Mouse (Mus musculus): ENCODE measurements at regions not wholly inside any gene's neighbourhood (a gene's known extent, or its start where the extent isn't known, plus 50 kb on each side); places are given as distances from the start of the nearest gene placed in this dataset.

DNA sequence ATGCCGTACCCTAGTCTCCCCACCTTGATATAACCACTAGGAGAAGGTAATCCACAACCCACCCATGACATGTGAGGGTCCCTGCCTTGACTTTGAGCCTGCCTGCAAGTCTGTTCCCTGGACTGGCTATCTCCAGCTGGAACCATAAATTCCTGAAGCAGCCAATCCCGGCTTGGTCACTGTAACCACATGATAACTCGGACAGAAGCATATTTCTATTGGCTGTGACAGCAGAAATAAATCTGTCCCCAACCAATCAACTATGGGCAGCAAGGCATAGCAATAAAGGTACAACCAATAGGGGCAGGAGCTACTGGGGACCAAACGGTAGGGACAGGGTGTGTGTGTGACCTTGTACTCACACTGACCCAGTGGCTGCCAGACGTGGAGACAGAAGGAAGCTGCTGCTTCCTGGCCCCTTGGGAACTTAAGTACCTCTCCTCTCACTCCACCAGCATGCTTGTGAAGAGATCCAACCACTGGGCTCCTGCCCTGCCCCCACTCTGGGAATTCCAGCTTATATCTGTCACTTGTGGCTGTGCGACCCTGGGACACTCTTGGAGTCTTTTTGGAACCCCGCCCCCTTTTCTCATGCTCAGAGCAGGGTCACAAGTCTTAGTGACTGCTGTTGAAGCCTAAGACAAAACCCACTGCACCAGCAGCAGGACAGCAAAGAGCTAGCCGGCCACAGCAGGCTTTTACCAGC, 51.8 kb upstream of the Ttc34 start:
- DNase-seq: peak; percentile 25 to 32

- peak; percentile 24 to 59 for DNase-seq
Observed at GRCm38 (mm10) chr4:154787190-154787589, 50.1 kb upstream of the Ttc34 start.

Measured in kidney, postnatal 36 days (tissue).